Mouse (Mus musculus): ENCODE measurements around the gene Dnm1.
A peak's percentile ranks its signal among the peaks of the same experiment; 100 is the strongest.
"Not testable (repeated sequence)": the region's sequence is repeated elsewhere in the genome, so short reads cannot be mapped to it uniquely, and the experiment has no call there.

Gene Dnm1

DNA sequence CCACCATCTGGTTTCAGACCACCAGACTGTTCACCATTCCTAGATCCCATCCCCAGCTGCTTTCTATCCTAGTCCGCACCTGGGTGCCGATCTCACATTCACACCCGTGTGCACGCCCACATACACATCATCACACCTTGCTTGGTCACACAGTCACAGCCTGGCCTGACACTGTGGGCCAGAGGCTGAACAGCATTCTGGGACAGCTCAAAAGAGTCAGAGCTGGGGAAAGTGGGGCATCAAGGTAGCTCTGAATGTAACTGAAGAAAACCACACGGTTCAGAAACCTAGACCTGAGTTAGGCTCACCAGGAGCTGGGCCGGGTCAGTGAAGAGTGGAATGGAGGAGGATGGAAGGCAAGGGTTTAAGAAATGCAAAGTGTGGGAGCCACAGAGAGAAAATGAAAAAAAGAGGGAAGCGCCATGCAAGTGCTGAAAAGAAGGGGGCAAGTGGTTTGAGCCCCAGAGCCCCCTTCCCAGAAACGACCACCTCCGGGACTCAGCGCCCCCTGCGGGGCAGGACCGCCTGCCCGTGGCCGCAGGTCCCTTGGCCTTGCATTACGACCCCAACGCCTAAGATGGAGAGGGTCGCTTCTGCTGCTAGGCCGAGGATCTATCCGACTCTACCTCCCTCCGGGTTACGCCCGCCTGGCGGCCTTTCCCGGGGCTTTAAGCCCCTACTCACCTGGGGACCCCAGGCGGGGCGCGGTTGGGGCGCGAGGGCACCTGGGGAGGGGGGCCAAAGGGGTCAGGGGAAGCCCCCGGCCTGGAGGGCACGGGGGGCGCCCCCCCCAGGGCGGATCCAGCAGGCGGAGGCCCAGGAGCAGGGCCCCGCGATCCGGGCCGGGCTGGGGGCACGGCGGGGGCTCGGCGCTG, 41.5 kb downstream of the Dnm1 start:
- no peak for DNase-seq (ENCODE audit: low spot score)

DNA sequence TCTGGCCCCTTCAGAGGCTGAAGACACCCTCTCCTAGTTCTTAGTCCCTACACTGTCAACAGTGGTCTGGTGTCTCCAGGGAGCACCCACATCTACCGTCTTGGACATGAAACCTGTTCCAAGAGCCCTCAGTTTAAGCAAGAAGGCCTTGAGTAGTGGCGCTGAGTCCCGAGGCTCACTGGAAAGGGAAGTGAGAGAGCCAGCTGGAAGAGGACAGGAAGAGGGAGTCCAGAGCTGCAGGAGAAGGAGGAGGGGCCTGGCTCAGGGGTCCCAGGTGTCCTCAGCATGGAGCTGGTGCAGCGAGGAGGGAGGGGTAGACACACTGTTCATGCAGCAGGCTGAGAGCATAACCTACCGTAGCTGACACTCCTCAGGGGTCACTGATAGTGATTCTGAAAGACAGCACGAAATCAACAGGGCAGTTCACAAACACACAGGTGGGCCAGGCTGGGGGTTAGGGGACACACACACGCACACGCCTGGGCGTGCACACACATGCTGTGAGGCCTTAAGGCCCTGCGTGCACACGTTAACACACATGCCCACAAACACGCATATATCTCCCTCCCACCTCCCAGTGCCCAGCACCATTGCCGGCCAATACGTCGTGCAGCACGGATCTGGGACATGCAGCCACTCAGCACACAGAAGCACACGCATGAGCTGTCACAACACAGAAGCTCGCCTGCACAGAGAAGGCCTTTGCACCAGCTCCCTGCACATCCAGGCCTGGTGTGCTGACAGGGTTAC, 42.9 kb downstream of the Dnm1 start:
- no peak for DNase-seq (ENCODE audit: low spot score)

DNA sequence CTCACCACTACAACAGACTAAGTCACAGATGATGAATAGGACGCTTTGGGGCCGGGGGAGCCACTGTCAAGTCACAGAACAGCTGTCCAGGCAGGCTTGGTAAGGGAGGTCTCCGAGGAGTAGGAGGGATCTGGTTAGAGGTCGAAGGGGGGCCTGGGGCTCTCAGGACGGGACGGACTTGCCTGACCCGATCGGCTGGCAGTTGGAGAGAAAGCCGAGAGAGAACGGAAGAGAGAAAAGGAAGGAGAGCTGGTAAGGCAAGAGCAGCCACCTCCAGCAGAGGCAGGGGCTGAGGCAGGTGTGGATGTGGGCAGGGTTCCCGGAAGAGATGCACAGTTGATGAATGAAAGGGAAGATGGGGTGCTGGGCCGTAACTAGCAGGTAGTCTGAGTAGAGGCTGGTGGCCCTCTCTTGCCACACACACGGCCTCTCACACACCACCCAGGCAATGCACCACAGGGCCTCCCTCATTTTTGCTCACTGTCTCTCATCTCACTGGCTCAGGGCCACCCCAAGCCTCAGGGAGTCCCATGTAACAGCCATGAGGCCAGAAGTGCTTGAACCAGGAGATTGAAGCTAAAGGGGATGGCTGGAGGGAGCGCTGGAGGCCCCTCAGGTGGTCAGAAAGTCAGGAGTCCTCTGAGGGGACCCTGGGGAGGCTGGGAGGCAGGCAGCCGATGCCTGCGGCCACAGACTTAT, 44.1 kb downstream of the Dnm1 start:
- no peak for DNase-seq (ENCODE audit: low spot score)

GRCm38 (mm10) chr2:32307941-32308760, 45.0 kb downstream of the Dnm1 start:
- DNase-seq (ENCODE audit: low spot score), result peak; percentile 64

DNA sequence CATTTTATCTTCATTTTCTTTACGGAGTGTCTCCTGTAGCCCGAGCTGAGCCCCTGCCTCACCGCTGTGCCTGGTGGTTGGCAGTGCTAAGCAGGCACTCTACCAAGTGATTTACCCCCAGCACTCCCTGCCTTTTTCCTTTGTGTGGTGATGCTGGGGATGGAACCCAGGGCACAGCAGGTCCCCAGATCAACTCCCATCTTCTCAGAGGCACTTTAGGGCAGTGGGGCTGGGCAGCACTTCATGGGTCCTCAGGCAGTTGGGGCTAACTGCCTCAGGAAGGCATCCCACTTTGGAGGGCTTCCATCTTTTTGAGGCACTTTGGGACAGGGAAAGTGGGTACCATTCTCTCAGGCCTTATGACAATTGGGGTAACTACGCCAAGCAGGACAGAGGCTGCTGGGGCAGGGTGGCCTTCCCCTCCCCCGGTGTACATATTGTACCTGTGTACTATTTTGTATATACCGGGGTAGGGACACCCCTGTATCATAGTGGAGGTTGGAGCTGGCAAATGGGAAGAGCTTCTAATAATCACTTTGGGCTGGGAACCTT, 45.8 kb downstream of the Dnm1 start:
- DNase-seq (ENCODE audit: low spot score), result no peak

DNA sequence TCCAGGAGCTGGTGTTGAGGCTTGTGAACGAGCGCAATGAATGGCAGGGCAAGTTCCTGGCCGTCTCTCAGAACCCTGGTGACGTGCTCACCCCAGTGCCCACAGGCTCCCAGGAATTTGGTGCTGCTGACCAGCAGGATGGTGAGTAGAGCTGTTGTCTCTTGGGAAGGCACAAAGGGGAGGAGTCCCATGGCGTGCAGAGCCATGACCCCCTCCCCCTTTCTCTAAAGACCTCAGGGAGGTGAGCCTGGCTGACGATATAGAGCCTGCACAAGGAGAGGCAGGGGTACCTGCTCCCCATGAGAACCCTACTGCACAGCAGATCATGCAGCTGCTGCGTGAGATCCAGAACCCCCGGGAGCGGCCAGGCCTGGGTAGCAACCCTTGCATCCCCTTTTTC, 47.0 kb downstream of the Dnm1 start:
- no peak for DNase-seq (ENCODE audit: low spot score)

DNA sequence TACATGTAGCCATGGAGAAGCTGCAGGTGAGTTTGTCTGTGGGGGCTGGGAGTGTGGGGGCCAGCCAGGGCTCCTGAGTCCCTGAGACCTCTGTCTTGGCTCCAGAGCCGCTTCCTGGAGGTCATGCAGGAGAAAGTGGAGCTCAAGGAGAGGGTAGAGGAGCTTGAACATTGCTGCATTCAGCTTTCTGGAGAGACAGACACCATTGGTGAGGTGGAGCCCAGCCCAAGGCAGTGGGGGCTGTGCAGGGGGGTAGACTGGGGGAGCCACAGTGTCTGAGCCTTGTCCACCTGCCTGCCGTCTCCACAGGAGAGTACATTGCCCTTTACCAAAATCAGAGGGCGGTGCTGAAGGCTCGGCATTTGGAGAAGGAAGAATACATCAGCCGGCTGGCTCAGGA, 47.5 kb downstream of the Dnm1 start:
- DNase-seq (ENCODE audit: low spot score), result no peak

DNA sequence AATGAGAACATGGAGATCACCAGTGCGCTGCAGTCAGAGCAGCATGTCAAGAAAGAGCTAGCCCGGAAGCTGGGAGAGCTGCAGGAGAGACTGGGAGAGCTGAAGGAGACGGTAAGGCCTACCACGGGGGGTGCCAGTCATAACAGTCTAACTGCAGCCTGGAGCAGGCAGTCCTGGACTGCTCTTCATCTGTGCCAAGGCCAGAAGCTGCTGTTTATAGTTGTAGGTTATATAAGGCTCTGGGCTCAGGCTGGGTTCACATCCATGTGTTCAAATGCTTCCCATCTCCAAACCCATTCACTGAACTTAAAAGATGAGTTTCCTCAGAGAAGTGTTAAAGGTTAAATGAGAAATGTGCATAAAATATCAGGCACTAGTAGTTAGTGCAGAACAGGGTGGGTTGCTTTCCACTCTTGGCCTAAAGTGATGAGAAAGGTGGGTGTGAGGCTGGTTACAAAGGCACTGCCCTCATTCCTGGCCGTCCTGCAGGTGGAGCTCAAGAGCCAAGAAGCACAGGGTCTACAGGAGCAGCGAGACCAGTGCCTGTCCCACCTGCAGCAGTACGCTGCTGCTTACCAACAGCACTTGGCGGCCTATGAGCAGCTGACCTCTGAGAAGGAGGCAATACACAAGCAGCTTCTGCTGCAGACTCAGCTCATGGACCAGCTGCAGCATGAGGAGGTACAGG, 48.8 kb downstream of the Dnm1 start:
- peak; percentile 25 for DNase-seq (ENCODE audit: low spot score)

GRCm38 (mm10) chr2:32302952-32303351, 50.2 kb downstream of the Dnm1 start:
- no peak for DNase-seq (ENCODE audit: low spot score)

DNA sequence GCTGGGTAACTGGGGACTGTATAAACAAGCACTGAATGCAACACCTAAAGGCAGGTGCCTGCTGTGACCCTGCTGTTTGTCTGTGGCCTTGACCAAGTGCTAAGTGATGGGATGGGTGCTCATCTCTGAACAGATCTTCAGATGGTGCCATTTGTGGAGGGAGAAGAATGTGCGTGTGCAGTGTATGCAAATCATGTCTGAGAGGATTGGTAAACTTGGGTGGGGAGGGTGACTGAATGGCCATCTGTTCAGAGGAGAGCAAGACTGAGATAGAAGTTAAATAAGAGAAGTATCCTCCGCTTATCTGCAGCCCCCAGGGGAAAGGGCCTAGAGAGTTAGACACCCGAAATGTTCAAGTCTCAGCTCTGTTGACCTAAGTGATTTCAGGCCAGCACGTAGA, 53.7 kb downstream of the Dnm1 start:
- no peak for DNase-seq (ENCODE audit: low spot score)

DNA sequence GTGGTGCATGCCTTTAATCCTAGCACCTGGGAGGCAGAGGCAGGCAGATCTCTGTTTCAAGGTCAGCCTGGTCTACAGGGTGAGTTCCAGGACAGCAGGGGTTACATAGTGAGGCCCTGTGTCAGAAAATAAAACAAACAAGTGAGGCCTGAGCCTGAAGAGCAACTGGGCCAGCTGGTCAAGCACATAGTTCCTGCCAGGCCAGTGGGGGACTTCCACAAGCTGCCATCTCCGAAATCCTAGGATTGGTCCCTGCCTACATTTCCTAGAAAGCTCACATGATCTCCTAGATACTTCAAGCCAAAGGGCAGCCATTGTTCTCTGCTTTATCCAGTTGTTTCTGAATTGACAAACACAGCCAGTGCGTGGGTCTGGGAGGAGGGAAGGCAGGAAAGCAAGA, 57.3 kb downstream of the Dnm1 start:
- not testable (repeated sequence) for DNase-seq (ENCODE audit: low spot score)

DNA sequence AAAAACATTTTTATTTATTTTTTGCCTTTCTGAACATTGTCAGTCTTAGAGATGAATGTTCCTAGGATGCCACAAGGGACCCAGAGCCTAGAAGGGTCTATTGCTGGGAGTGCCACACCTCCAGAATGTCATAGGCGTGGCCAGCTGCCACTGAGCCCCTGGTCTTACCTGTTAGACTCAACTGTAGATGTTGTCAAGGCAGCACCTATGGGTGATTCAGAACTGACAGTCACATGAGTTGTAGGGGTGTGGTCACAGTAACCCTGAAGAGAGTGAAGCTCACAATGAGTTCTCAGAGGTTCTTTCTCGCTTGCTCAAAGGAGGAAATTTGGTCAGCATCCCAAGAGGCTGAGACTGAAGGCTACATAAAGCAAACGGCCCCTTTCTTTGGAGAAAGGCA, 57.9 kb downstream of the Dnm1 start:
- DNase-seq (ENCODE audit: low spot score), result no peak

DNA sequence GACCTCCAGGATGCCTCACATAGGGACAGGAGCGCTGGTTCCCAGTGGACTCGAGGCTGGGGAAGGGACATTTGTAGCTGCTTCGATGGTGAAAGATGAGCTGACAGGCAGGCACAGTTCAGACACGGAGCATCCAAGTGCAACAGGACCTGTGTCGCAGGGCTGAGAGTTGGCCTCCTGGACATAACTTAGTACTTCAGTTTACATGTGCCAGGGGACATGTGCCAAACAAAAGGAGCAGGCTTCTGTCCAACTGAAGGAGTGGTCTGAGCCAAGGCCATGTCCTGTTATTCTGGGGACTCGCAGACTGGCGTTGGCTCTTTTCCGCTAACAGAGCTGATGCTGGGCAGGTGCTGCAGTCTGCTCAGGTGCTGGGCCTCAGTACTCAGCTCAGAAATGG, 58.8 kb downstream of the Dnm1 start:
- no peak for DNase-seq (ENCODE audit: low spot score)

GRCm38 (mm10) chr2:32289578-32289977, 63.6 kb downstream of the Dnm1 start:
- peak; percentile 73 for DNase-seq (ENCODE audit: low spot score)

- DNase-seq (ENCODE audit: low spot score), result peak; percentile 37
Measured at GRCm38 (mm10) chr2:32288371-32288931, 64.7 kb downstream of the Dnm1 start.

DNA sequence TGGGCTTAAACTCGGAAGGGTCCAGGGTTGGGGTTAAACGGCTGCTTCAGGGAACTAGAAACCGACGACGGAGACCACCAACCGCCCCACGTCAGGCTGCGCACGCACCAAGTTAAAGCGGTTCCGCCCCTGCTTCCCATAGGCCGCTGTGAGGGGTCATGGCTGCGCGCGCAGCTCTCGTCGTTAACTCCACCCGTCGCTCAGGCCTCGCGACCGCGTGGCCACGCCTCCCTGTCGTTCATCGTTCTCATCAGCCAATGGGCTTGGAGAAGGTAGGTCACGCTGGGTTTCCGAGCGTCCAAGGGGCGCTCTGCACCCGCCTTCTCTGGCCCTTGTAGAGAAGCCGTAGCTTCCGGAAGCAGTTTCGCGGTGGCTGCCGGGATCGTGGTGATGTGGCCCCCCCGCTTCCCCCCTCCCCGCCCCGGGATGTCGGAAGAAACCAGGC, 65.2 kb downstream of the Dnm1 start, which contains the start of gene Swi5:
TSS of gene Swi5 (minus strand) at position 153 of the 445 bp plus-strand sequence.
- peak; percentile 100 for DNase-seq (ENCODE audit: low spot score)

- DNase-seq (ENCODE audit: low spot score), result no peak
Measured at GRCm38 (mm10) chr2:32287334-32287840, 65.8 kb downstream of the Dnm1 start, which contains the start of gene Golga2. Gene Golga2 (plus strand): TSS chr2:32287384.

- DNase-seq (ENCODE audit: low spot score), result no peak
Measured at GRCm38 (mm10) chr2:32283986-32284385, 69.2 kb downstream of the Dnm1 start.

DNA sequence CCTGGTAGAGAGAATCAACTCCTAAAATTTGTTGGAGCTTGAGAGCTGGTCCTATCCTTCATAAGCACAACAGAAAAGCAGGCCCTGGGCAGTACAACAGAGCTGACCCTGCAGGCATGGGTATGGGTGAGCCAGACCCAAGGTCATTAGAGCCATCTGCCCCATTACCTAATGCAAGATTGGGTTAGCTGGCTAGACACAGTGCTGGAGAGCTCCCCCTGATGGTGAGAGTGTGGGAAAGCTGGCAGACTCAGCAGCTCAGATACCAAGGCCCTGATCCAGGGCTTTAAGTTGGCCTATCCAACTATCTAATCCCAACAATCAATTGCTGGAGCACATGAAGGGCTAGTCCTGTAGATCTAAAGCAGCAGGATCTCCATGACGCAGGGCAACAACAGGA, 70.4 kb downstream of the Dnm1 start:
- peak; percentile 62 for DNase-seq (ENCODE audit: low spot score)

GRCm38 (mm10) chr2:32282289-32282688, 70.8 kb downstream of the Dnm1 start:
- no peak for DNase-seq (ENCODE audit: low spot score)

Data from c-Kit-positive CD71-positive TER-119-positive erythroid progenitor cells, embryonic 14.5 days (primary cell).